Mouse (Mus musculus) left cerebral cortex, adult 11 months (tissue): ENCODE data around the gene Klf7.
A peak's percentile ranks its signal among the peaks of the same experiment; 100 is the strongest.

Experiments
- DNase-seq: peaks from one replicate; pipeline ENCODE4 v3.0.0; 2022; ENCODE audit warnings: low spot score

The Klf7 gene

DNA sequence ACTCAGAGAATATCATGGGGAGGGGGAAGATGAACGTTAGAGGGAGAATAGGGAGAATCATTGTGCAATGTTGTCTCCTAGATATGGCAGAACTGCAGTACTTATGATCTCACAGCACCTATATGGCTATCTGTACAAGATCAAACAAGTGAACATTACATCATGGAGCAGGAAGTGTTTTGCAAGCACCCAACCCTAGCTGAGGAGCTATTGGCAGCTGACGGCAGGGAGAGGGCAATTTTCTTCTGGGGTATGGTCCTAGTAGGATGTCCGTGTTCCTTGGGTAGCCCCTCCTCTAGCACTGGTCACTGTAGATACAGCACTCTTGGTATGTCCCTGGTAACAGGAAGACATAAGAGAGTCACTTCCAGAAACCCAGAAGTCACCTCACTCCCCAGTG, 17.4 kb downstream of the Klf7 start:
- no peak for DNase-seq

DNA sequence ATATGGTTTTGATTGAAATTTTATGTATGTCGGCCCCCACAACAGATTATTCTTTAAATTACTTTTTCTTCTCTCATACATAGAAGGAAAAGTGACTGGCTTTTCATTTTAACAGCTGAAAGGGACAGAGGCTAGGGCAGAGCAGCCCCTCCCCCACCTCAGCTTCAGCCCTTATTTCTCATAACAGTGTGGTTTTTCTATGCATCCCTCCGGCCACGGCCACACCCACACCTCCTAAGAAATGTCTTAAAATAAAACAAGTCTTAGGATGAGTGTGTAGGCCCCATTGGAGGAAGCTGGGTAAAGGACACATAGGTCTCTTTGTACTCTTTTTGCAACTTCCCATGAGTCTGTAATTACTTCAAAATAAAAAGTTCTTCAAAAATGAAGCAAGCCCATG, 20.8 kb downstream of the Klf7 start:
- DNase-seq, result no peak

DNA sequence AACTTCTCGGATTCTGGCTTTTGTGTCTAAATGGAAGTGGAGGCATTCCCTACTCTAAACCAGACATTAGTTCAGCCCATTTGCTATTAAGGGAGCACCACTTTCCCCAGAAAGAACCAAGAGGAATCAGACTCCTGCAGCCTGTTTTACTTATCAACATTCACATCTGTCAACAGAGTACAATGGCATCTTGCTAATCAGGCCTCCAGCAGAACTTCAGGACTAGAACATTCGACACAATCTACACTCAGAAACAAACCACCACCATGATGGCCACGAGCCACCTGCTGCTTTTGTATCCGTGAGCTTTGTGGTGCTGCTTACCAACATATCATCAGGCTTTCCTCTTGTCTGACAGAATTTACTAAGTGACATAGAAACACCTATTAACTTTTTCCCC, 23.3 kb downstream of the Klf7 start:
- DNase-seq, result no peak

DNA sequence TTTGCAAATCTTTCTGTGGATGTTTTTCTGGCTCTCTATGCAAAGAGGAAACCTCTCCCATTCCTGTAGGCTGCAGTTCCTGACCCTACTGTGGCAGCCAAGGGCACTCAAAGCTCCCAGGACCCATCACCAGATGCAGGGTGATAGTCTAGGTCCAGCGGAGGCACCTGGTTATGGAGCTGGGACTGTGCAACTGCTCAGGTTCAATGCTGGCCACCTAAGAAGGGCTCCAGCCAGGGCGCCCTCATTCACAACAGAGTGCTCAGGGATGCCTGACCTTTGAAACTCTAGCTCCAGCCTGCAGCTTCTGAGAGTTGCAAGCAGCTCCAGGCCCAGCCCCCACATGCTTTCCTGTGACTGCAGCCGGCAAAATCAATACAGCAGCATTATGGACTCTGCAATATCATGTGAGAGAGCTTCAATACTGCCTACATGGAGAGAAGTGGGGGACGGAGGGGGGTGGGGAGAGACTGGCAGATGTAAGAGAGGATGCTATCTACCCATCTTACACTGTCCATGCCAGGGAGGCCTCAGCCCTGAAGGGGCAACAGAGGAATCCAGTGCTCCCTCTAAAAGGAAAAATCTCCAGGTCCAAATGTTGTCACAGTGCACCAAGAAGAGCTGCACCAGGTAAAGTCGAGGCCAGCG, 24.3 kb downstream of the Klf7 start:
- DNase-seq, result no peak

DNA sequence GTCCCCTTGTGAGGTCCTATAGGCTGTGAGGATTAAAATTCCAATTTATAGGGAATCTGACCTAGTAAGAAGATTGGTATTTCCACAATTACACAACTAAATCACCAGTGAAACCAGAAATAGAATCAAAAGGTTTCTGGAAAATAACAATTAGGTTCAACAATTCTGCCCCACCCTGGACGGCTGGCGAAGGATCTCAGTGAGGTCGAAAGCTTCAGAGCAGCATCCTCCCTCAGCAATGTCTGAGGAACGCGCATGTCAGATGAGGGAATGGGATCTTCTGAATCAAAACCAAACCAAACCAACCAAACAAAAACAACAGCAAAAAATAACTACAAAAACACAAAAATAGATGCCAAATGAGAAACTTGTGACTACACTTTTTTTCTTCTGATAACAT, 29.1 kb downstream of the Klf7 start:
- DNase-seq, result no peak

DNA sequence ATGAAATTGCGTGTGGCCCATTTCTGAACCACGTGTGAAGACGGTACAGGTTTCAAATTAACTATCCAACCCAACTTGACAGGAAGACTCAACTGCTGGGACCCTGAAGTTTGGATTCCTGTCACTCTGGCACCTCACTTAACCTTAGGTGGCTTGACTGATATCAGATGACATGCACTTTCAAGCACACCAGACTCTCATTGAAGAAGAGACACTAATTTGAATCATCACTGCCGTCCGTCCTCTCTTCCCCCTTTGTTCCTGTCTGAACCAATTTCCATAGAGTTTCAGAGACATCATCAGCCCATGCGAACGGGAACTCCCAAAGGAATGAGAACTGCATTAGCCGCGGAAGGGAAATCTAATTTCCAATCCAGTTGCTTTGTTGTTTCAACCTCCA, 30.5 kb downstream of the Klf7 start:
- no peak for DNase-seq

DNA sequence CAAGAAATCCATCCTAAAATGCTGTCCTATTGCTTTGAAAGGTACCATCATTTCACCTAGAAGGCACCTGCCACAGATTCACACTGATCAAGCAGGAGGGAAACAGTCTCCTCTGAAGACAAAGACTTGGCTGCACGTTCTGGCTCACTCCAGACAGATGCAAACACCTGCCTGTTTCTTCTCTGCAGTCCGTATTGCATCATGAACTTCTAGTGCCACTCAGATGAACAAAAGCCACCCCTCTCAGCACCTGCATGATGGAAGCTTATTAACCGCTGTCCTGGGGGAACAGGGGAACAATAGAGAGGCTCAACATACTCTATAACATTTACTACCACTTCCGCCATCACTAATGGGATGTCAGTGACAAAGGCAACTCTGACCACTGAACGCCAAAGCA, 31.5 kb downstream of the Klf7 start:
- DNase-seq, result no peak

DNA sequence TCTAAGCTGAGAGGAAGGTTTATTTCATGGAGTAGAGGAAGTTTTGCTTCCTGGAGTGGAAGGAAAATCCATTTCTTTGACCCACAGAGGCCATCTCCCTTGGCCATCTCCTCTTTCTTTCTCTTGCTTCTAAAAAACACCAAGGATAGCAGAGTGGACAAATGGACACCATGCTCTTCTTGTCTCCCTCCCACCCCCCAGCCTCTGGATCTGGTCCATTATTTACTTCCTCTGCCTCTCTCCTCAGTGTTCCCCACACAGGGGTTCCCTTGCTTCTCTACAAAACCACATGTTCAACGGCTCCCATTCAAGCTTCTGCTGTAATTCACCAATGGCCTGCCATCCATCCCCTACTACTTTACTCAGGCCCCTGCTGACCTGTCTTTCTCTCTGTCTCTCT, 32.4 kb downstream of the Klf7 start:
- no peak for DNase-seq

DNA sequence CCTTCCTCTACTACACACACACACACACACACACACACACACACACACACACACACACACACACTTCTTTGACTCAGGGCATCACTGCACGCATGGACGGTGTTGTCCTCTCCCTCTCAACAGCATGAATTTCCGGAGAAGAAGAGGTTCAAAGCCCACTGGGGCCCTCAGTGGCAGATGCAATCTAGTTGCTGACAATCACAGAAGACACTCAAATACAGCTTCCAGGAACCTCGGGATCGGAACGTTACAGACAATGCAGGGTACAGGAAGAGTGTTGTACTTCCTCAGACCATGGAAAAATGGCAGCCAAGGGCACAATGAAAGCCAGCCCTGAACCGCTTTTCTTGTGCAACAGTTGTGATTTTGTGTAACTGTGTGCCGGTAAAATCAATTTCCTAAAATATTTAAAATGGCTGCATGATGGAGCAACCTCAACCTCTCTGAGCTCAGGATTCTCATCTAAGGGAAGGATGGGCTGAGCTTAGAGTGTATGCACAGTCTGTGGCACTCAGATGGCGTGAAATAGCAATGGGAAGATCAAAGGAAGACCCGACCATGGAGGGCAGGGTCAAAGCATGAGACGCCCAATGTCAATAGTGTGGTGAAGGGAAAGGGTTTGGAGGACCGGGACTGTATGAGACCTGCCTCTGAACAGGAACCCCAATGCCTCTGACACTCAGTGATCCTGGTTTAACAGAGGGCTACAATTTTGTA, 33.3 kb downstream of the Klf7 start:
- DNase-seq, result no peak

DNA sequence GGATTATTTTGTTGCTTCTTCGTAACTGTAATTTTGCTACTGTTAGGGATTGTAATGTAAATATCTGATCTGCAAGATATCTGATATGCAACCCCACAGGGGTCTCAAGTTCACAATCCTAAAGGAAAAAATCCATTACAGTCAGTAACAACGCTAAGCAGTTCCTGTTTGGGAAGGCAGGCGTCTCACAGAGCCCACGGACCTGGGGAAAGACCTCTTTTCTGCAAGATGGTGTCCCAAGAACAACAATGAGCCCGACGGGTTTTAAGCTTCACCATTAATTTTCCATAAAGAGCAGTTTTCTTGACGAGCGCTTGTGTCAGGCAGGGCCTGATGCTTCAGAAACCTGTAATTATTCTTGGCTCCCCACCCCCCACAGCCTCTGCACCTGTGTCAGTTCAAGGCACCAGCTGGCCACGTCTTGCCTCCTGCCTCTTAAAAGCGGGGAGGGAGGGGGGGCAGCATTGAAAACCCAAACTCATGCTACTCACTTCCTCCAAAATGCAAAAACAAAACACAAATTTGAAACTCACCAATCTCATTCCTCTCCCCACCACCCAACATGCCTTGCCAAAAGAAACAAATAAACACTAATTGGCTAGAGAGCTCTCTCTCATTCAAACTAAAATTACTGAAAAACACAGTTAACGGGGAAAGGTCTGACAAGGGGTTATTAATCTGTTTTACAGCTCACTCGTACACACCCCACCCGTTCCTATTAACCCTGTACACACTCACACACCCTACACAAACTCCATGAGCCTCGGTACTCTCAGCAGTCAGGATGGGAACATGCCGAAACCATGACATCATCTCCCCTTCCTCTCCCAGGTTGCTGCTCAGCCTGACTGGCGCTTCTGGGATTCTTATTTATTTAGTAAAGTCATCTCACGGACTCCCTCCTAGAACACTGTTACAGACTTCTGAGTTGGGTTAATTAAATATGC, 34.2 kb downstream of the Klf7 start:
- no peak for DNase-seq

DNA sequence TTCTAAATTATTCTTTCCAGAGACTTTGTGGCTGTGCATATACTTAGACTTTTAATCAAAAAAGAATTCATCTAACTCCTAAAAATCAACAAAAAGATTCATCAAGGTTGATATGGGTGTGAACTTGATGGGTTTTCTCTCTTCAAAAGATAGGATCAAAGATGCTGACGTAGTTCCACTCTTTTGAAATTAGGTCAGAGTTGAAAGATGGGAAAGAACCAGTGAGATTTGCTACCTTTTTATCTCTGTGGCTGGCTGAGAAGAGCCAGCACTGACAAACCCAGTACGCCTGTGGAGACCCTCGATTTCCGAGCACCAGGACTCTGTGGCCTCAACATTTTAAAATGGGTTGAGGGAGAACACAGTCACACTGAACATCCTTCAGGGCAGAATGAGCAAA, 36.2 kb downstream of the Klf7 start:
- DNase-seq, result no peak

DNA sequence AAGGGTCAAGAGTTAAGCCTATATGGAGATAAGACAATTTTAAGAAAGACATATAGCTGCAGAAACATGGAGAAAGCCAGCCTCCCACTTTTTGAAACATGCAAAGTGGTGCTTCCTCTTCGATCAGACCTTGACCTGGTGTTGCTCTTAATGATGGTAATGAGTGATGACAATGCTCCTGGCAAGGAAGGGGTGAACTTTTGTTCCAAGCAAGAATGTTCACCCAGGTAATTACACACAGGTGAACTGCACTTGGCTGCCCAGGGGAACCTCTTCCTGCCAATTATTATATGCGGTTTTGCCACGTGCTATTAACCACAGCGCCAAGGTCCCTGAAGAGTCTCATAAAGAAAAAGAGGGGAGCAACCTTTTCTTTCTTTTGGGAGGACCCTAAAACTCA, 36.7 kb downstream of the Klf7 start:
- DNase-seq, result no peak

DNA sequence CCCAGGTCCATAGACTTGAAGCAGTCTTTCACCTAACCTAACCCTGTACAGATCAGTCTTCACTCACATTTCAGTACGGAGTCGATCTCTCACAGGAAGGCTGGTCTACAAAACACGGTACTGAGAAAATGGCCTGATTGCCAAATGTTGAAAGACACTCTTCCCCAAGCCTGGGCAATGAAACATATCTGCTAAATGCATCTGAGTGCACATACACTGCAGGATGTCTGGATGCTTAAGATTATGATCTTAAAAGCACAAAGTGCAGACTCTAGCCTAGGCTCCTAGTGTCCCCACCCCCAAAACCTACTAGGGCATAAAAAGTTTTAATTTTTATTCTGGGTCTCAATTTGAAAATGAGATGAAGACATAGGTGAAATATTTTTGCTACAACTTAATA, 37.4 kb downstream of the Klf7 start:
- DNase-seq, result no peak

DNA sequence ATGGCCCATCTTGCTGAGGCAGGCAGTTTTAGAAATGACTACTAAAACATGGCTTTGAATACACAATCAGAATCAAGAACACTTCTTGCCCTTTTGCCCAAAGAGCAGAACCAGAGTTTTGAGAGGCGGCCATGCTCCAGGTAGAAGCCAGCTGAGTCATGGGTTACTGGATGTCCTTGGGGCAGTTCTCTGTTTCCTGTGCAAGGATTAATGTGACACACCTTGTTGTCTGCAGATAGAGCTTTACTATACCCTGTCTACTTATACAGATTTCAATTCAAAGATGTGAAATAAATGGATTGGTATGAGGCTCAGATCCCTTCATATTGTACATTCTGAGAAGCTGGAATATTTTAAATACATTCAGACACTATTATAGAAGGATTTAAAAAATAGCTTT, 40.3 kb downstream of the Klf7 start:
- no peak for DNase-seq

DNA sequence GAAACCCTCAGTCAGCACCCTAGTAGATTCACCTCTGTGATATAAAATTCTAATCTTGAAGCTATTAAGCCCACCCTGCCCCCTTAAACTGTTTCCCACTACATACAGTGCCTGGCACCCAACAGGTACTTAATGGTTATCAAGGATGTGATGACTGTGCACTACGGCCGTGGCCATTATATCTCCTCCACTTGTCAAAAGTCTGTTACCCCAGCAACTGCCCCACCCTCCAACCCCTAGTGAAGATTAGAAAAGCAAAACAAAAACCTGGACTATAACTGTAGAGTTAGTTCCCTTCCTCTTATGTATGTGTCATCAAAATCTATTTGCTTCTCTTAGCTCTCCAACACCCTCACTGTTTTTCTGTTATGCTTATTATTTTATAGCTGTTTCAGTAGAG, 40.9 kb downstream of the Klf7 start:
- DNase-seq, result no peak

DNA sequence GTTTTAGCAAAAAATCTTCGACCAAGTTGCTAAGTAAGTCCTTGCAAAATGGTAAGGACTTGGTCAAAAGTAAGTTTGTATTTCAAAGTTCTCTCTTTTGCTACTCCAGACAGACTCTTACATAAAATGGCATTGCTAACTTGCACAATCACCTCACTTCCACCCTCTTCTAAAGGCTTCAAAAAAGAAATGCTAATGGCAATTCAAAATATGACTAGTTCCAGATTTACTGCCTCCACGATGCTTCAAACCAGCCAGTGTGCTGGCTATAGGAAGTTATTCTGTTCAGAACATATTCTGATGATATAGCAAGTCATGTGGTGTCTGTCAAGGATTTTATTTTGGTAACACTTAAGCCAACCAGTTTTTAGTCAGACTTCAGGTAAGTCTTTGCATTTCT, 41.8 kb downstream of the Klf7 start:
- no peak for DNase-seq

DNA sequence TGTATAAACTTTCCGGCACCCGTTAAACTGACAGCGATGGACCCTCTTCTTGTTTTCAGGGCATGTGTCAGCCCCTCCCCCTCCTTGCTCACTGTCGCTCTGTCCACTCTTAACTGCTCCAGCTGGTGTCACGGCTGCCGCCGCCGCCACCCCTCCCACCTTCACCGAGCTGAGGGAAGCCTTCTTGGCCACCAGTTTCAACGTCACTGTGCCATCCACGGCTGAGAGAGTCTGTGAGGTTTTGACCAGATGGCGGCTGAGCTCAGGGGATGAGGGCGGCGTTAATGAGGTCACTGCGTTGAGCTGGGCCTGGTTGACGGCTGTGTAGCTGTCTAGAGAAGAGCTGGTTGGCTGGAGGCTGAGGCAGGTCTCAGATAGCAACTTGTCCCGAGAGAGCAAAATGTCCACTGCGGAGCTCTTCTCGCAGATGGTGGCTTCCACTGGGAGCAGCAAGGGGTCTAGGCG, 43.3 kb downstream of the Klf7 start:
- DNase-seq, result no peak

DNA sequence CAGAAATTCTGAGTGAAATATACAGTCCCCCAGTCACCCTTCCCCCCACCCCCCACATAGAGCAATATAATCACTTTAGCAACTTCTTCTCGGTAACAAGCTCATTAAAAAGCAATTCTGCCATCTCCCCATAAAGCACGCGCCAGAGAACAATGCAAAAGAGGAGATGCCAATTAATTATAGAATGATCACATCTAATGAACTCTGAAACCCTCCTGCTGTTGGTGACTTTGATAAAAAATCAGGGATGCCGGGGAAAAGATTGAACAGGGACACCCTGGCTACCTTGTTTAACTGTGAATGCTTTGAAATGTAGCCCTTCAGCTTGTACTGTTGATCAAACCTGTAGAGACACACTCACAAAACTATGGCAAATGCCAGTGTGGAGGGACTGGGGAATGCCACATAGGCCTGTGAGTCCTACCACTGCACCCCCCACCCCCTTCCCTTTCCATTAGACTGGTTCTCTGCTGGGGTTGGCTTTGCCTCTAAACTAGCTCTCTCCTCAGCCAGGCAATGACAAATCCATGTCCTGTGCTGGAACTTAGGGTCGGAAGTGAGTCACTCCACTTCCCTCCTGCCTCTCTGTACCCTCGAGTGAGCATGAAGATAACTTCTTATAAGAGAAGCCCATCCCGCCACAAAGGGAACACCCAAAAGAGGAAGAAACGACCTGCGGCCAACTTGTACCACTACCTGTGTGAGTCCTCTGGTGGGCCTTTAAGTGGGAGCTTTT, 43.9 kb downstream of the Klf7 start:
- no peak for DNase-seq

DNA sequence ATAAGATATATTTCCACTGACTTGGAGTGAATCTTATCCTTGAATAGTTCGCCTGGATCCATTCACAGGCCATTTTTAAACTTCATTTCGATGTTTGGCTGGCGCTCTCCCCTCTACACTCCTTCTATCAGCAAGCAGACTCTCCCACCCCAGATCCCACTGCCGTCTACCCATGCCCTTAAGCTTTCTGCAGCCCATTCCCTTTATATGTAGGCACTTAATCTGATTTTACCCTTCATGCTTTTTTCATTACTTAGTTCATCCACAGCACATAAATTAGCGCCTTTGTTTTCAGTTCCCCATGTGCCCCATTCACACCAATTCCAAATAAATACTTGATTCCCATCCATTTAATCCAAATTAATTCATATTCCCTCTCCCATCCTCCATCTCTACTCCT, 48.0 kb downstream of the Klf7 start:
- no peak for DNase-seq

DNA sequence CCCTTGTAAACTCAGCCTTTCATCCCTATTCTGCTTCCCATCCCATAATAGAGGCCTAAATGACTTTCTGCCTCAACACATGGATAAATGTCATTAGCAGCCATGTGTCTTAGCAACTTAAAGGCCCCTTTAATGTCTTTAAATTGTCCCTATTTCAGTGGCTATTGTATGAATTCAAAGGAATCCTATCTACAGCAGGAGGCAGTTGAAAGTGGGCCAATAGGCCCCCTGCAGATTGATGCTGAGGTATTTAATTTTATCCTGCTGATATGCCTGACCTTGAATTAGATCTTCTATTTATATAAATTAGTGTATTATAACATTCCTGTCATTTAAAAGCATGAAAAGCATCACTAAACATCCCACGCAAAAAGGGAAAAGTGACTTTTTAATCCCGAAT, 51.1 kb downstream of the Klf7 start:
- no peak for DNase-seq

DNA sequence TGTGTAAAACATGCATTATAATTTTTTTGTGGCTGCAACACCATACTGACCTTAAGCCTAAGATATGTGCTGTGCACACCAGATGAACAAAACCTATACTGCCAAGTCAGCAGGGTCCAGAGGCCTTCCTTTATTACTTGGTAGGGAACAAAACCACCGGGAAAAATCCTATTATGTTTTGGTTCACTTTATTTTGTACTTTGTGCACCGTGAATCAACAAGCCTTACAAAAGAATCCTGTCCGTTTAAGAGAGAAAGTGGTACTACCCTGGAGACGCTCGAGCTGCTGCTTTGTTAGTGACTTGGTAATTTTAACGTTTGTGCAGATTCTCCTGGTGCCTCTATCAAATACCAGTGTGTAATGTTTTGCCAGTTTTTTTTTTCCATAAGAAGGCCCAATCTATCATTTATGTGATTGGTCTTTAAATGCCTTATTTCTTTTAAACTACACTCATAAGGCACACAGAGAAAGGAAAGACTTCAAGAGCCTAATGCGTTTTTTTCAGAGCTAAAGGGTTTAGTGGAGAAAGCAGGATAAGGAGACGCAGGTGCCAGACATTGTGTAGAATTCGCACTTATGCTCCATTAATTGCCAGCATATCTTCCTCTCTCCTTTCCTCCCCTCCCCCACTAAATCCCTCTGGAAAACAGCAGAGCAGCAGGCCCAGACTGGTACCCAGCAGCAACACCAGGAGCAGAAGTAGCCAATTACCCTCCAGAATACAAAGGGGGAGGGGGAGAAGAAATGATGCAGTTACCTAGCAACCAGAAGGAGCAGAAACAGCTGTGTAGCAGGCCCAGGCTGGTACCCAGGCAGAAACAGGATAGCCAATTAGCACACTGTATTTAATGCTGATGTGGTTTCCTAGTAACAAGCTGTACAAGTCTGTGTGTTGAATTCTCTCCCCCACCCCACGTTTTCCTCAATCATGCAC, 55.5 kb downstream of the Klf7 start:
- peak; percentile 73 for DNase-seq
